Mouse (Mus musculus): Measurements from ENCODE around the gene Fchsd2. TPM values are rescaled to one million over a fixed set of nuclear protein-coding genes. Genes with fewer than 3 reads are reported as not detected.

Gene Fchsd2
- polyA plus RNA-seq, 1 experiment, result 21.5 TPM

GRCm38 (mm10) chr7:101210826-101211225 lies 118.2 kb downstream of the Fchsd2 start:
- WGBS, result 35% methylated on average over 1 of the region's 1 CpGs
- Histone ChIP-seq H3K27ac (ENCODE audit: insufficient read depth, low read length) (peak overlapping the region; percentile 78; the same call in 1 of the 2 replicates), H3K4me3 (ENCODE audit: extremely low read depth, insufficient read depth, insufficient read length) (no peak overlapping the region), H3K27me3 (ENCODE audit: control insufficient read depth, insufficient read depth, low read length) (no peaks in the 10 kb centered on the region), H3K36me3 (ENCODE audit: control insufficient read depth, insufficient read depth, low read length) (peaks cover 4% of the 10 kb centered on the region), H3K4me1 (ENCODE audit: control insufficient read depth, insufficient read depth, insufficient read length) (peaks cover 24% of the 10 kb centered on the region)
- no peak for DNase-seq (ENCODE audit: low read depth in 1 of 2, low spot score in 2 of 2)
- no peak for TF ChIP-seq CTCF (IDR thresholded peaks at IDR 0.05; ENCODE audit: extremely low read depth, insufficient read depth, insufficient read length, insufficient replicate concordance)
- TF ChIP-seq POLR2A (IDR thresholded peaks at IDR 0.05; ENCODE audit: low read depth, low read length), result no peak

- TF ChIP-seq CTCF (IDR thresholded peaks at IDR 0.05; ENCODE audit: extremely low read depth, insufficient read depth, insufficient read length, insufficient replicate concordance), result no peak
- TF ChIP-seq POLR2A (IDR thresholded peaks at IDR 0.05; ENCODE audit: low read depth, low read length), result no peak
- no peaks in the 10 kb centered on the region for H3K27me3 ChIP-seq (ENCODE audit: control insufficient read depth, insufficient read depth, low read length)
- 20% methylated on average over 3 of the region's 3 CpGs for WGBS
- H3K27ac ChIP-seq (ENCODE audit: insufficient read depth, low read length), result peak overlapping the region; percentile 98; the same call in 1 of the 2 replicates
- peaks cover 22% of the 10 kb centered on the region for H3K4me1 ChIP-seq (ENCODE audit: control insufficient read depth, insufficient read depth, insufficient read length)
- H3K4me3 ChIP-seq (ENCODE audit: extremely low read depth, insufficient read depth, insufficient read length), result no peak overlapping the region
- peak; percentile 34 to 71 for DNase-seq (ENCODE audit: low read depth in 1 of 2, low spot score in 2 of 2)
- H3K36me3 ChIP-seq (ENCODE audit: control insufficient read depth, insufficient read depth, low read length), result peaks cover 6% of the 10 kb centered on the region
Observed at GRCm38 (mm10) chr7:101213515-101214263, 121.0 kb downstream of the Fchsd2 start.

- WGBS, result 87% methylated on average over 2 of the region's 2 CpGs
Observed at GRCm38 (mm10) chr7:101216724-101217123, 124.1 kb downstream of the Fchsd2 start.

GRCm38 (mm10) chr7:101223501-101223900 lies 130.8 kb downstream of the Fchsd2 start:
- 51% methylated on average over 2 of the region's 2 CpGs for WGBS
- no peaks in the 10 kb centered on the region for H3K27me3 ChIP-seq (ENCODE audit: control insufficient read depth, insufficient read depth, low read length)
- H3K4me3 ChIP-seq (ENCODE audit: extremely low read depth, insufficient read depth, insufficient read length), result no peak overlapping the region
- DNase-seq (ENCODE audit: low read depth in 1 of 2, low spot score in 2 of 2), result no peak
- no peak for TF ChIP-seq CTCF (IDR thresholded peaks at IDR 0.05; ENCODE audit: extremely low read depth, insufficient read depth, insufficient read length, insufficient replicate concordance)
- no peak for TF ChIP-seq POLR2A (IDR thresholded peaks at IDR 0.05; ENCODE audit: low read depth, low read length)
- H3K27ac ChIP-seq (ENCODE audit: insufficient read depth, low read length), result no peak overlapping the region
- H3K36me3 ChIP-seq (ENCODE audit: control insufficient read depth, insufficient read depth, low read length), result peaks cover 3% of the 10 kb centered on the region; the same call in 1 of the 2 replicates
- H3K4me1 ChIP-seq (ENCODE audit: control insufficient read depth, insufficient read depth, insufficient read length), result peaks cover 5% of the 10 kb centered on the region

More at GRCm38 (mm10) chr7:101216724-101217123, 124.1 kb downstream of the Fchsd2 start:
- H3K27me3 ChIP-seq (ENCODE audit: control insufficient read depth, insufficient read depth, low read length), result no peaks in the 10 kb centered on the region
- TF ChIP-seq CTCF (IDR thresholded peaks at IDR 0.05; ENCODE audit: extremely low read depth, insufficient read depth, insufficient read length, insufficient replicate concordance), result no peak
- TF ChIP-seq POLR2A (IDR thresholded peaks at IDR 0.05; ENCODE audit: low read depth, low read length), result no peak
- peak overlapping the region; percentile 44 for H3K27ac ChIP-seq (ENCODE audit: insufficient read depth, low read length)
- DNase-seq (ENCODE audit: low read depth in 1 of 2, low spot score in 2 of 2), result no peak
- H3K4me1 ChIP-seq (ENCODE audit: control insufficient read depth, insufficient read depth, insufficient read length), result peaks cover 17% of the 10 kb centered on the region
- H3K4me3 ChIP-seq (ENCODE audit: extremely low read depth, insufficient read depth, insufficient read length), result no peak overlapping the region
- H3K36me3 ChIP-seq (ENCODE audit: control insufficient read depth, insufficient read depth, low read length), result peaks cover 6% of the 10 kb centered on the region; the same call in 1 of the 2 replicates

- Histone ChIP-seq H3K4me3 (ENCODE audit: extremely low read depth, insufficient read depth, insufficient read length) (no peak overlapping the region), H3K27ac (ENCODE audit: insufficient read depth, low read length) (peak overlapping the region; percentile 71), H3K4me1 (ENCODE audit: control insufficient read depth, insufficient read depth, insufficient read length) (peaks cover 18% of the 10 kb centered on the region), H3K36me3 (ENCODE audit: control insufficient read depth, insufficient read depth, low read length) (peaks cover 6% of the 10 kb centered on the region; the same call in 1 of the 2 replicates), H3K27me3 (ENCODE audit: control insufficient read depth, insufficient read depth, low read length) (no peaks in the 10 kb centered on the region)
- TF ChIP-seq CTCF (IDR thresholded peaks at IDR 0.05; ENCODE audit: extremely low read depth, insufficient read depth, insufficient read length, insufficient replicate concordance), result no peak
- no peak for DNase-seq (ENCODE audit: low read depth in 1 of 2, low spot score in 2 of 2)
- WGBS, result 72% methylated on average over 1 of the region's 1 CpGs
Observed at GRCm38 (mm10) chr7:101229336-101229735, 136.7 kb downstream of the Fchsd2 start.

GRCm38 (mm10) chr7:101231458-101231857 lies 138.8 kb downstream of the Fchsd2 start:
- 48% methylated on average over 2 of the region's 2 CpGs for WGBS
- H3K36me3 ChIP-seq (ENCODE audit: control insufficient read depth, insufficient read depth, low read length), result peaks cover 9% of the 10 kb centered on the region; the same call in 1 of the 2 replicates
- no peaks in the 10 kb centered on the region for H3K27me3 ChIP-seq (ENCODE audit: control insufficient read depth, insufficient read depth, low read length)
- TF ChIP-seq POLR2A (IDR thresholded peaks at IDR 0.05; ENCODE audit: low read depth, low read length) (no peak), CTCF (IDR thresholded peaks at IDR 0.05; ENCODE audit: extremely low read depth, insufficient read depth, insufficient read length, insufficient replicate concordance) (no peak)
- H3K4me1 ChIP-seq (ENCODE audit: control insufficient read depth, insufficient read depth, insufficient read length), result peaks cover 18% of the 10 kb centered on the region
- H3K4me3 ChIP-seq (ENCODE audit: extremely low read depth, insufficient read depth, insufficient read length), result no peak overlapping the region
- no peak overlapping the region for H3K27ac ChIP-seq (ENCODE audit: insufficient read depth, low read length)
- DNase-seq (ENCODE audit: low read depth in 1 of 2, low spot score in 2 of 2), result no peak

- no peak overlapping the region for H3K4me3 ChIP-seq (ENCODE audit: extremely low read depth, insufficient read depth, insufficient read length)
- 43% methylated on average over 3 of the region's 3 CpGs for WGBS
- H3K4me1 ChIP-seq (ENCODE audit: control insufficient read depth, insufficient read depth, insufficient read length), result peaks cover 12% of the 10 kb centered on the region
- H3K36me3 ChIP-seq (ENCODE audit: control insufficient read depth, insufficient read depth, low read length), result peaks cover 8% of the 10 kb centered on the region; the same call in 1 of the 2 replicates
- H3K27me3 ChIP-seq (ENCODE audit: control insufficient read depth, insufficient read depth, low read length), result no peaks in the 10 kb centered on the region
- DNase-seq (ENCODE audit: low read depth in 1 of 2, low spot score in 2 of 2), result no peak
- TF ChIP-seq CTCF (IDR thresholded peaks at IDR 0.05; ENCODE audit: extremely low read depth, insufficient read depth, insufficient read length, insufficient replicate concordance) (no peak), POLR2A (IDR thresholded peaks at IDR 0.05; ENCODE audit: low read depth, low read length) (no peak)
- peak overlapping the region; percentile 60 for H3K27ac ChIP-seq (ENCODE audit: insufficient read depth, low read length)
Observed at GRCm38 (mm10) chr7:101232716-101233115, 140.1 kb downstream of the Fchsd2 start.
